Mouse (Mus musculus) bone marrow, adult 2 months (tissue): ENCODE data around the gene Adgrl3. TPM values are rescaled to one million over a fixed set of nuclear protein-coding genes. Genes with fewer than 3 reads are reported as not detected.

Experiments
- H3K27ac ChIP-seq: fragments of 200-500 bp; 2 replicates; pipeline ENCODE4 v1.5.1; 2012; ENCODE audit warnings: low read depth, mild to moderate bottlenecking, control low read depth, inconsistent platforms, low read length; ENCODE audit not compliant: control insufficient read depth, poor library complexity, insufficient read depth
- H3K4me1 ChIP-seq: fragments of 200-500 bp; 2 replicates; pipeline ENCODE4 v1.6.1; 2011; ENCODE audit warnings: low read length; ENCODE audit not compliant: control insufficient read depth, insufficient read depth
- H3K4me3 ChIP-seq: fragments of 200-500 bp; replicated peaks from 2 replicates; pipeline ENCODE3; 2011; ENCODE audit warnings: mild to moderate bottlenecking, low read depth, low read length, control low read depth; ENCODE audit not compliant: control insufficient read depth
- CTCF ChIP-seq: fragments of 200-500 bp; IDR thresholded peaks from 2 replicates; pipeline ENCODE4 v1.5.1; 2011; ENCODE audit warnings: low read length, control low read depth; ENCODE audit not compliant: control insufficient read depth, insufficient read depth
- POLR2A ChIP-seq: fragments of 200-500 bp; IDR thresholded peaks from 2 replicates; pipeline ENCODE4 v1.6.1; 2011; ENCODE audit warnings: low read depth, mild to moderate bottlenecking, control low read depth, low read length, borderline replicate concordance; ENCODE audit not compliant: control insufficient read depth
- WGBS: fragments of 180-500 bp; shearing (Covaris S2); methylation state at CpG from one replicate; pipeline ENCODE4 v1.1.7; 2018; 5-methylcytosine and 5-hydroxymethylcytosine counted together
- polyA plus RNA-seq: library from polyadenylated mRNA; stranded (reverse); fragments of >200 nt; gene quantifications from 2 replicates; pipeline ENCODE4 v1.2.4, GENCODE M21; 2011; ENCODE audit warnings: low replicate concordance; ENCODE audit not compliant: missing spikeins, insufficient read depth, insufficient read length

Gene Adgrl3
- polyA plus RNA-seq = not detected in 2 replicates

GRCm38 (mm10) chr5:81019590-81020254 is at the start of gene Adgrl3:
TSS of gene Adgrl3 (plus strand) at chr5:81020138.
- Histone ChIP-seq H3K27ac (no peak within 1 kb of the TSS; the same call in 1 of the 2 replicates), H3K4me3 (peak within 1 kb of the TSS; percentile 59), H3K4me1 (peaks cover 1% of the 10 kb centered on the region)
- WGBS = 1% methylated on average over 64 of the region's 70 CpGs
- TF ChIP-seq CTCF (no peak), POLR2A (no peak)

GRCm38 (mm10) chr5:81019166-81019565 is 772 bp upstream of the Adgrl3 start:
- no peak overlapping the region for H3K27ac ChIP-seq
- no peak for TF ChIP-seq CTCF
- TF ChIP-seq POLR2A = no peak
- H3K4me3 ChIP-seq = no peak overlapping the region
- H3K4me1 ChIP-seq = peaks cover 1% of the 10 kb centered on the region
- WGBS = 13% methylated on average over 3 of the region's 3 CpGs

DNA sequence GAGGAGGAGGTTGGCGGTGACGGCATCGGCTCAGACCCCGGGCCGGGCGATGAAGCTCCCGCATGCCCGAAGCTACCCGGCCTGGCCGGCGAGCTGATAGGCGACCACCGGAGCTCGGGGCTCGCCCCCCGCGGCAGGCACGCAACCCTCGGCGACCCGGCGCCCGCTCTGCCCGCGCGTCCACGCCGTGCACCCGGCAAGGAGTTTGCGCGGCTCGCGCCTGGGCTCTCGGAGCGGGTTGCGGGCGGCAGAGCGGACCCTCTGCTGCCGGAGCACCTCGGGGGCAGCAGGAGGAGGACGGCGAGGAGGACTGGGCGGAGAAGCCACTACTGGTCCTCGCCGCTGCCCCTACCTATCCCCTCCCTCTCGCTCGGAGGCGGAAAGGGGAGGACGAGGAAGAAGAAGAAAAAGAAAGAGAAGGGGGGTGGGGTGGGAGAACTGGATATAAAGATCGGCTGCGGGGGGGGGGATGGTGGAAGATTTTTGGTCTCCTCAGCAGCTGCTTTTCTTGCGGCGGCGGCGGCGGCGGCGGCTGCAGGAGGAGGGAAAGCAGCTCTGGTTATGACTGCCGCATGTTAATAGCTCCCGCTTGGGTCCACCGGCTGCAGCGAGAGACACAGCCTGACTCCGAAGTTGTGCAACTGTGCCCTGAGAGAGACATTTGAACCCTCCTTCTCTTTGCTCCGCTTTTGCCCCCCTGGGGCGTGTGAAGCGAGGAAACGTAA is 505 bp downstream of the Adgrl3 start:
- Histone ChIP-seq H3K4me3 (peak overlapping the region; percentile 59), H3K4me1 (peaks cover 1% of the 10 kb centered on the region), H3K27ac (no peak overlapping the region; the same call in 1 of the 2 replicates)
- 1% methylated on average over 66 of the region's 67 CpGs for WGBS
- TF ChIP-seq CTCF (no peak), POLR2A (no peak)

DNA sequence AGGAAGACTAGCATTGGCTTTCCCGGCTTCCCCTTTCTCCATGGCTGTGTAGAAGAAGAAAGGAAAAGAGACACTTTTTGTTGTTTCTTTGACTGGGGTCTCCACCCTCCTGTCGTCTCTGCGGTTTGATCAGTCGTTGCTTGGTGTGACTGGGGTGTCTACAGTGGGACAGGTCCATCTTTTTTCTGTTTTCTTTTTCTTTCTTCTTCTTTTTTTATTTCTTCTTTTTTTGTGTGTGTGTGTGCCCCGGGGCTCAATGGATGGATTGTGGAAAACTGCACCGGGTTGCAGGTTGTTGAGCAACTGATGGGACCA is 1.0 kb downstream of the Adgrl3 start:
- H3K27ac ChIP-seq = no peak overlapping the region
- no peak for TF ChIP-seq POLR2A
- no peak for TF ChIP-seq CTCF
- 0% methylated on average over 6 of the region's 6 CpGs for WGBS
- H3K4me1 ChIP-seq = peaks cover 1% of the 10 kb centered on the region
- H3K4me3 ChIP-seq = peak overlapping the region; percentile 7

DNA sequence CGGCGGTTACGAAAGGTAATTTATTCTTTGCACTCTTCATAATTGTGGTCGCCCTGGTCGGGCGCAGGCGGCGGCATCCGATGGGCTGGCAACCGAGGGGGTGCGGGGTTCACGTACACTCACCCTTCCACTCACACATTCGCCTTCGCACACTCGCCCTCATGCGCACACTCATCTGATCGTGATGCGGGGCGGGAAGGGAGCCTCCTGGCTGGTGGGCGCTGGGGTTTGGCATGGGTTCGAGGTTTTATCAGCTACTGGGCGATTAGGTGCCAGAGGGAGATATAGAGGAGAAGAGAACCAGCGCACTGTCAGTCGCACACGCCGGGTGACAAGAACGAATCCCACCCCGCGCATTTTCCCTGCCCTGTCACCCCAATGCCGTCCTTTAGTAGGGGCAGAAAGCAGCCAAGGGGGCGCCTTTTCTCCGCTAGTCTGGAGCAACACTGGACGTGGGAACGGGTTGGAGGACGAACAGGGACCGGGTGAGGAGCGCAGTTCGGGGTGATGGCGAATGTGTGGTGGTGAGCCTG is 1.5 kb downstream of the Adgrl3 start:
- no peak for TF ChIP-seq POLR2A
- Histone ChIP-seq H3K4me3 (no peak overlapping the region), H3K27ac (no peak overlapping the region), H3K4me1 (peaks cover 1% of the 10 kb centered on the region)
- WGBS = 3% methylated on average over 39 of the region's 39 CpGs

DNA sequence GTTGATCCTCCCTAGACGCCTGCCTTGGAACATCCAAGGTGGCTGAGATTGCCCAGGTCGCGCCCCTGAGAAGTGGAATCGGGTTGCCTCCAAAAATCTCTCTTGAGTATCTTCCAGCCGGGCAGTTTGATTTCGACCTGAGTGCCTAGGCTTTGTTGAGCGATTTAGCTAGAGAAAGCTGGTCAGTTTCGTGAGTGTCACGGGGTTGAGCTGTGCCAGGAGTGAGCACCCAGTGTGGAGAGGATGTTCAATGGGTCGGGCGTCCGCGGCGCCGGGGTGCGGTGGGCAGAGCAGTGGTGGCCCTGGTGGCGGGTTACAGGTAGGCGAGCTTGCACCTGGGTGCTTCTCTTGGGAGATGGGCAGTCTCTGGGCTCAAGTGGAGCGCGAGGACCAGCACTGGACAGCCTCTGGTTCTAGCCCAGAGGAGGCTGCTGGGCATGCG is 1.9 kb downstream of the Adgrl3 start:
- H3K4me1 ChIP-seq = peaks cover 1% of the 10 kb centered on the region
- TF ChIP-seq CTCF (no peak), POLR2A (no peak)
- no peak overlapping the region for H3K4me3 ChIP-seq
- 7% methylated on average over 21 of the region's 21 CpGs for WGBS
- H3K27ac ChIP-seq = no peak overlapping the region

- H3K27ac ChIP-seq = no peak overlapping the region
- 9% methylated on average over 24 of the region's 24 CpGs for WGBS
- peaks cover 1% of the 10 kb centered on the region for H3K4me1 ChIP-seq
- TF ChIP-seq CTCF (no peak), POLR2A (no peak)
- H3K4me3 ChIP-seq = no peak overlapping the region
Measured at GRCm38 (mm10) chr5:81022306-81023071, 2.6 kb downstream of the Adgrl3 start.

DNA sequence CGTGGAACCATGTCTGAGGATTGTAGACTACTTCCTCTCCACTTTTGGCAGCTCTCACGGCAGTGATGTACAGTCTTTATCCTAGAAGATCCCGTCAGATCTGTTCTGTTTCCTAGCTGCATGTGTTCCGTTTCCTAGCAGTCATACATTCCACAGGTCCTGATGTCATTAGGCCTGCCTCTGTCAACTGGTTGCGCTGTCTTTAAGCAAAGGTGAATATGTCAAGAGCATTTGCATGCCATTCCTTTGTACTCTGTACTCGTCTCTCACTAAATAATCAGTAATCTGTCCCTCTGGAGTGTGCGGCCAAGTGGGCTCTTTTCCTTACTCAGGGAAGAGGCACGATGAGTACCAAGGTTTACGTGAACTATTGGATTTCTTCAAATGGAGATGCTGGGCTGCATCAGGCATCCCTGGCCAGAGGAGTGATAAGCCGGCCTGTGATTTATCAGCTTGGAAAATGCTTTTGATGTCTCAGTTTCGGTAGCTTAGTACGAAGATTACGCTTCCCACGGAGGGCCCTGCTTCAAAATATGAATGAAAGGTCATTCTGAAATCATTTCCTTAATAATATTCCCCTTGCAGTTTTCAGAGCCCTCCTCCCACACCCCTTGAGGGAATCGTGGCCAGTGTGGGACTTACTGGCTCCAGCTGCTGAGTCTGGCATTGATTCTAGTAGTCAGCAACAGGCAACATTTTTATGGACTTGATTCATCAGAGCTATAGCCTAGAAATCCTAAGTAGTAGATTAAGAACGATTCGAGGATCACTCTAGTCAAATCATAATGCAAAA is 4.2 kb downstream of the Adgrl3 start:
- no peak for TF ChIP-seq CTCF
- no peak for TF ChIP-seq POLR2A
- H3K4me3 ChIP-seq = no peak overlapping the region
- peaks cover 1% of the 10 kb centered on the region for H3K4me1 ChIP-seq
- WGBS = 66% methylated on average over 17 of the region's 17 CpGs
- H3K27ac ChIP-seq = no peak overlapping the region
